Mouse (Mus musculus) layer of hippocampus, adult 8-10 months (tissue): ENCODE data around the gene Akr1cl. TPM values are rescaled to one million over a fixed set of nuclear protein-coding genes. Genes with fewer than 3 reads are reported as not detected.
A peak's percentile ranks its signal among the peaks of the same experiment; 100 is the strongest.

Experiments used
- DNase-seq, 2 experiments: peaks; one replicate each; pipeline ENCODE4 v3.0.0; 2022; ENCODE audit warnings: low spot score in 2 of 2
- total RNA-seq, 4 experiments: library from RNA; stranded (reverse); gene quantifications; 2 replicates each; pipeline ENCODE4 v1.2.4; 2022

The Akr1cl gene
- total RNA-seq, 4 experiments from 2014 or later, result 0.47 to 0.57 (median 0.54) TPM; not detected in 1

DNA sequence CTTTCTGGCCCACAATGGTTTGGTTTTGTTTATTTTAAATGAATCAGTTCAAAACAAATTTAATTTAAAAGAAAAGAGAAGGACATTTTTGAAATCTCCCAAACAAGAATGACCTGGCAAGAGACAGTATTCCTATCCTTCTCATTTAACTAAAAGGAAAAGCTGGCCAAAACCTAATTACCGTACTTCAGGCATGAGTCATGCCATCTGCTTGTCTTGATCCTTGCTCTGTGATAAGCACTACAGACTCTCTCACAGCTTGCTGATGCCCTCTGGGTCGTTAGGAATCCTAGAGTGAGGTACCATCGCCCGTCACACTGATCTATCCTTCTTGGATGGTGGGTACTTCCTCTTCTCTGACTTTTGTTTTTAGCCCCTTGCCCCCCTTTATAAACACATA lies 39.4 kb downstream of the Akr1cl start:
- DNase-seq, result no peak

DNA sequence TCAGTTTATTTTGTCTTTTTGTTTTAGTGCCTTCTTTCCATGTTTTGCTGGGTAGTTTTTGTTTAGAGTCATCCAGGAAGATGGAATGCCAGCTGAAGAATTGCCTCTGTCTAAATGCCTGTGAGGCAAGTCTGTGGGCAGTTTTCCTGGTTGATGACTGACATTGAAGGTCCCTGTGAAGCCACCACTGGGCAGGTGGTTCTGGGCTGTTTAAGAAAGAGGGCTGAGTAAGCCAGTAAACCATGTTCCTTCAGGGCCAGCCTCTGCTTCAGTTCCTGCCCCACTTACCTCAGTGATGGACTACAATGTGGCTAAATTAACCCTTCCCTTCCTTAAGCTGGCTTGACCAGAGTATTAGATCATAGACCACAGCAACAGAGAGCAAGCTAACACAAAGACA lies 44.4 kb downstream of the Akr1cl start:
- DNase-seq, result no peak

DNA sequence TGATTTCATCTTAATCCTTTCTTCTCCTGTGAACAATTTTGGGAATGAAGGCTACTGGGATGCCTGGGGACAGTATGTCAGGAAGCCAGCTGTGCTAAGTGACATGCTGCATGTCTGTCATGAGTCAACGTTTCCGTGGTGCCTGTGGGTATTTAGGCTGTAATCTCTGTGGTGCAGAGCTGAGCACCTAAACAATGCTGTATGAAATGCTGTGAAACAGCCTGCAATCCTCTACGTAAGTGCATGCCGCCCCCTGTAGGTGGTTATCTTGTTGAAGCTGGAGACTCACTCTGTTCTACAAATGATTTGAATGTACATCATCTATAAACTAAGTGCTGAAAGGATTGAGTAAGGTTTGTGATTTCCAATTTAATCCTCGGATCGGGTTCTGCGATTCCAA lies 46.4 kb downstream of the Akr1cl start:
- peak; percentile 35 to 76 for DNase-seq

DNA sequence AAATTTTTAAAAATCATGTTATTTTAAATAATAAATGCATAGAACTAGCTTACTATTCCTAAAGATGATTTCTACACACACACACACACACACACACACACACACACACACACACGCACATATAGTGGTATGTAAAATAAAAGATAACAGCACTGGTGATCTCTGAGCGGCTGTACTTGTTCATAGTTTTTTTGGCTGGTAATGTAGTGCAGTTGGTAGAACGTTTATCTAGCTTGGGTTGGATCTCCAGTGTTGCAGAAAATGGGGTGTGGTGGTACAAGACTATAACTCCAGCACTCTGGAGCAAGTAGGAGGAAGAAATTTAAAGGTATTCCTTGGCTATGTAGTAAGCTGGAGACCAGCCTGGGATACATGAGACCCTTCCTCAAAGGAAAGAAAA lies 49.3 kb downstream of the Akr1cl start:
- DNase-seq, result no peak

DNA sequence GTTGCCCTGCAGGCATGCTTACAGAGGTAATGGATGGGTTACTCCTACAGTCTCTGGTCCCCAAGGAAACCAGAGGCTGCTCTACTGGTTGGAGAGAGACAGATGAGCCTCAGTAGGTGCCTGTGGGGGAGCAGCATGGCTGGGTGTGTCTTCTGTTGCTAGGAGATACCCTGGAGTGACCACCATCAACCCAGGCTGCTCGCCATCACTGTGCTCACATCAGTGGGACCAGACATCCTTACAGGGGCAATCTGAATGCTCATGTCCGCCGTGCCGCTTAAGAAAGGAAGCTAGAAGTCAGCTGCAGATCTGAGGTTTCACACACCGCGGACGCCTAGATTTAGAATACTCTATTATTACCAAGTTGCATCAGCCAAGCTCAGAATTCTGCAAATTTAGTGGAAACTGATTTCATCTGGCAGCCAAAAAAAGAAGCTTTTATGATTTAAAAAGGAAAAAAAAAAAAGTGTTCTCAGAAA lies 54.2 kb downstream of the Akr1cl start:
- DNase-seq, result peak; percentile 15

DNA sequence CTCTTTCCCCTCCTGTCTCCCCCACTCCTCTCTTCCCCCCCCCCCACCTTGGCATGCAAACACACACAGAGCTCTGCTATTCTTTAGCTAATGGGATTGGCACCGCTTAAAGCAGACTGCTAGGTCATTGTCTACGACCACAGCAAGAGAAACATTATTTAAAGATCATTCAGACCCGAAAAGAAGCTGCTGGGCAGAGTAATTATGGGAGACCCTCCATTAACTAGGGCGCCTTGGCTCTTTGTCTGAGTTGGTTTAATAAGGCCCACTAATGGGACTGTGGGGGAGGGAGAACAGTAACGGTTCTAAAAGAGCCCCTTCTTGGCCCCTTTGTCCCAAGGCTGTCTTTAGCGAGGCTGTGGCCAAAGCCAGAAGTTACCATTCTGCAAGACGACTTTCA lies 57.2 kb downstream of the Akr1cl start:
- no peak for DNase-seq

DNA sequence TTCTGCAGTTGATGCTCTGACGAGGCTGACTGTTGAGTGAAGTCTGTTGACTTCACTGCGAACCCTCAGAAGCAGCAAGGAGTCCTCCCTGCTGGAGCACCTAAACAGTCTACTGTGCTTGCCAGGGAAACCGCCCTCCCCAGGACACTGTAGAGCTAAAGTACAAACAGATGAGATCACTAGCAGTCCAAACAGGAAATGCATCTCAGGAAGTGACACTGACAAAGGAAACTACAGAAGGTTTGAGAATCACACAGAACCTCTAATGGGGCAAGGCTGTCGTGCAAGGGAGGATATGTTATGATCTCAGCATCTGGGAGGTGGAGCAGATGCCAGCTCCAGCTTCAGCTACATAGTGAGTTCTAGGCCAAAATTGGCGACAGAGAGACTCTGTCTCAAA lies 61.9 kb downstream of the Akr1cl start:
- no peak for DNase-seq

Other genes starting within 250 kb of the Akr1cl start
- gene Plekhm3, start 75.9 kb downstream of the Akr1cl start, total RNA-seq, result 10 to 100 TPM; 37.1 to 46.7 (median 41.8) TPM
- not detected for gene Cryge, start 18.4 kb upstream of the Akr1cl start, total RNA-seq
- not detected for gene Crygd, start 30.7 kb upstream of the Akr1cl start, total RNA-seq
- gene Crygc, start 40.9 kb upstream of the Akr1cl start, total RNA-seq, result not detected
- gene Crygb, start 49.5 kb upstream of the Akr1cl start, total RNA-seq, result not detected
- 1 to 10 TPM in 3 of 4 experiments, not detected in 1; 1.4 to 2.0 (median 1.6) TPM for gene Cryga, start 70.6 kb upstream of the Akr1cl start, total RNA-seq
- gene Gm28845, start 86.8 kb upstream of the Akr1cl start, total RNA-seq, result not detected
- 10 to 100 TPM; 10.1 to 11.2 (median 10.7) TPM for gene D630023F18Rik, start 90.5 kb upstream of the Akr1cl start, total RNA-seq
- 10 to 100 TPM; 46.0 to 56.9 (median 53.5) TPM for gene Idh1, start 153.7 kb upstream of the Akr1cl start, total RNA-seq
- 10 to 100 TPM; 44.0 to 49.6 (median 48.1) TPM for gene Pikfyve, start 153.9 kb upstream of the Akr1cl start, total RNA-seq
- gene Pth2r, start 249.3 kb upstream of the Akr1cl start, total RNA-seq, result under 1 TPM; 0.41 to 0.98 (median 0.72) TPM